ENCODE assay signal across 28 mouse cellular contexts in genomic region chr12:105222601-105223319, GRCm38 (mm10). TPM values are rescaled to one million over a fixed set of nuclear protein-coding genes. Genes with fewer than 3 reads are reported as not detected.
A peak's percentile ranks its signal among the peaks of the same experiment; 100 is the strongest.
DNase-seq lines count a peak whose midpoint lies in the region; ATAC-seq lines count a peak whose summit lies in the region.
"Had no signal": no experiment of that assay in that cellular context is flagged by ENCODE, and none has a peak within 500 bp of the region (broad histone marks: within the 10 kb centered on the region; RNA-seq: fewer than 3 reads in every experiment).

Tcl1 (minus strand) TSS chr12:105222793.

- DNase-seq in embryonic facial prominence, embryonic 10.5 days (ENCODE audit: low spot score), result no peak
- DNase-seq in ES-CJ7 (ENCODE audit: low read depth, low spot score) (peak; percentile 76), ZHBTc4 (ENCODE audit: low read depth, low spot score) (peak; percentile 86)
- DNase-seq in hindbrain, embryonic 10.5 days (ENCODE audit: low spot score), result no peak
- DNase-seq: adrenal gland, adult 2 months; adrenal gland, postnatal 25 days; B cell, adult 2 months; cerebellum, adult 18-20 months; cerebellum, adult 9-11 months; cerebellum, postnatal 36 days; gastrocnemius, postnatal 36 days; heart, adult 18-20 months; heart, postnatal 36 days had no signal

- H3K4me2 ChIP-seq in embryonic facial prominence, embryonic 15.5 days (replicated peaks), result no peak within 1 kb of the TSS
- H3K4me2 ChIP-seq: heart, embryonic 11.5 days; hindbrain, embryonic 12.5 days had no signal

- no peaks in the 10 kb centered on the region for H3K27me3 ChIP-seq in embryonic facial prominence, embryonic 15.5 days
- no peaks in the 10 kb centered on the region for H3K27me3 ChIP-seq in embryonic facial prominence, embryonic 10.5 days (replicated peaks; ENCODE audit: low read depth, poor library complexity, severe bottlenecking)
- no peaks in the 10 kb centered on the region for H3K27me3 ChIP-seq in megakaryocyte, embryonic 14.5 days (replicated peaks)
- no peaks in the 10 kb centered on the region for H3K27me3 ChIP-seq in hindbrain, embryonic 10.5 days (ENCODE audit: insufficient read depth, poor library complexity, severe bottlenecking)
- H3K27me3 ChIP-seq: hindbrain, embryonic 12.5 days had no signal

- H3K36me3 ChIP-seq in embryonic facial prominence, embryonic 15.5 days, result no peaks in the 10 kb centered on the region
- H3K36me3 ChIP-seq in embryonic facial prominence, embryonic 10.5 days (replicated peaks), result no peaks in the 10 kb centered on the region
- no peaks in the 10 kb centered on the region for H3K36me3 ChIP-seq in megakaryocyte, embryonic 14.5 days (replicated peaks; ENCODE audit: low read length)
- H3K36me3 ChIP-seq in hindbrain, embryonic 10.5 days, result no peaks in the 10 kb centered on the region
- H3K36me3 ChIP-seq: forebrain, embryonic 10.5 days; G1E; hindbrain, embryonic 12.5 days had no signal

- no peak within 1 kb of the TSS for H3K9ac ChIP-seq in embryonic facial prominence, embryonic 15.5 days
- H3K9ac ChIP-seq: hindbrain, embryonic 12.5 days had no signal

- H3K4me3 ChIP-seq in embryonic facial prominence, embryonic 15.5 days (replicated peaks), result no peak within 1 kb of the TSS
- H3K4me3 ChIP-seq in embryonic facial prominence, embryonic 10.5 days, result no peak within 1 kb of the TSS
- peak within 1 kb of the TSS; percentile 14 for H3K4me3 ChIP-seq in megakaryocyte, embryonic 14.5 days (replicated peaks)
- no peak within 1 kb of the TSS for H3K4me3 ChIP-seq in hindbrain, embryonic 10.5 days
- H3K4me3 ChIP-seq: erythroblast, embryonic 14.5 days; forebrain, embryonic 10.5 days; hindbrain, embryonic 12.5 days had no signal

- 88% methylated on average over 22 of the region's 22 CpGs for whole genome bisulfite sequencing in embryonic facial prominence, embryonic 15.5 days
- 93% methylated on average over 22 of the region's 22 CpGs for WGBS in embryonic facial prominence, embryonic 10.5 days
- WGBS in hindbrain, embryonic 10.5 days, result 86% methylated on average over 22 of the region's 22 CpGs

- ATAC-seq in embryonic facial prominence, embryonic 15.5 days (ENCODE audit: insufficient number of reproducible peaks, low FRiP score, low TSS enrichment, low read depth), result 0 out of 2 replicates have a peak, but pooled peaks have one; percentile 24
- no peak for ATAC-seq in megakaryocyte, adult 5-6 weeks (ENCODE audit: poor library complexity, severe bottlenecking)
- ATAC-seq: CD4-positive, CD25-positive, alpha-beta regulatory T cell, adult 4 months; forebrain, embryonic 14.5 days; hindbrain, embryonic 16.5 days; inflammation-experienced regulatory T-cells, adult 6 months had no signal

- H3K4me1 ChIP-seq in embryonic facial prominence, embryonic 15.5 days, result no peaks in the 10 kb centered on the region
- 0 out of 2 replicates have a peak, but pooled peaks cover 5% of the 10 kb centered on the region for H3K4me1 ChIP-seq in embryonic facial prominence, embryonic 10.5 days
- no peaks in the 10 kb centered on the region for H3K4me1 ChIP-seq in megakaryocyte, embryonic 14.5 days
- H3K4me1 ChIP-seq in hindbrain, embryonic 10.5 days (replicated peaks), result peaks cover 12% of the 10 kb centered on the region

- no peak within 1 kb of the TSS for H3K27ac ChIP-seq in embryonic facial prominence, embryonic 15.5 days (replicated peaks)
- no peak within 1 kb of the TSS for H3K27ac ChIP-seq in embryonic facial prominence, embryonic 10.5 days (replicated peaks)
- H3K27ac ChIP-seq in hindbrain, embryonic 10.5 days, result no peak within 1 kb of the TSS
- H3K27ac ChIP-seq: forebrain, embryonic 10.5 days; hindbrain, embryonic 12.5 days had no signal

- H3K9me3 ChIP-seq in embryonic facial prominence, embryonic 15.5 days (replicated peaks), result no peaks in the 10 kb centered on the region
- no peaks in the 10 kb centered on the region for H3K9me3 ChIP-seq in embryonic facial prominence, embryonic 10.5 days
- peaks cover 17% of the 10 kb centered on the region for H3K9me3 ChIP-seq in megakaryocyte, embryonic 14.5 days
- no peaks in the 10 kb centered on the region for H3K9me3 ChIP-seq in hindbrain, embryonic 10.5 days
- H3K9me3 ChIP-seq: forebrain, embryonic 10.5 days; hindbrain, embryonic 12.5 days had no signal

RNA-seq across cellular contexts. Expression of gene Tcl1, which starts in this region (rescaled TPM):
- not detected in 2 replicates for polyA plus RNA-seq in embryonic facial prominence, embryonic 15.5 days (2015; fragmentation: Nextera tagmentation; extraction: Ambion mirVana)
- not detected in 2 replicates for polyA plus RNA-seq in embryonic facial prominence, embryonic 10.5 days (2016; fragmentation: Nextera tagmentation; extraction: Ambion mirVana)
- not detected in 2 replicates for polyA plus RNA-seq in megakaryocyte, embryonic 14.5 days (2012; ENCODE audit: insufficient read depth, low replicate concordance)
- total RNA-seq in megakaryocyte, adult 5-6 weeks (2015), result not detected in 2 replicates
- not detected in 2 replicates for total RNA-seq in megakaryocyte, adult 5-6 weeks (2017)
- polyA plus RNA-seq in hindbrain, embryonic 10.5 days (2016; fragmentation: Nextera tagmentation; extraction: Ambion mirVana), result not detected in 2 replicates
- total RNA-seq: adrenal gland, postnatal 25 days; gastrocnemius, adult 8-10 months; gastrocnemius, postnatal 36 days; heart, adult 18-20 months; heart, postnatal 36 days had no signal
- polyA plus RNA-seq: adrenal gland, adult 2 months; CD4-positive, CD25-positive, alpha-beta regulatory T cell, adult 4 months; embryonic facial prominence, embryonic 14.5 days; erythroblast, embryonic 14.5 days; forebrain, embryonic 10.5 days; forebrain, embryonic 14.5 days; G1E; heart, embryonic 11.5 days; heart, embryonic 16.5 days; hindbrain, embryonic 12.5 days; hindbrain, embryonic 16.5 days; inflammation-experienced regulatory T-cells, adult 6 months had no signal

Comparison
In these comparisons a context has a peak if more than half of its experiments do, and no peak if none do; other contexts are left out.
1. Peak in ATAC-seq in embryonic facial prominence, embryonic 15.5 days; RNA of the gene not detected or under 1 TPM.
2. DNase-seq: peak in ES-CJ7 (single experiment) and ZHBTc4 (single experiment); none in embryonic facial prominence, embryonic 10.5 days (single experiment) and hindbrain, embryonic 10.5 days (single experiment).